Mouse (Mus musculus): ENCODE results near the gene Syk. TPM values are rescaled to one million over a fixed set of nuclear protein-coding genes. Genes with fewer than 3 reads are reported as not detected.

The Syk gene
- polyA plus RNA-seq, 1 experiment = 4.1 TPM

- DNase-seq (ENCODE audit: low spot score) = no peak
These were observed 17.2 kb downstream of the Syk start for GRCm38 (mm10) chr13:52600015-52600643.

DNA sequence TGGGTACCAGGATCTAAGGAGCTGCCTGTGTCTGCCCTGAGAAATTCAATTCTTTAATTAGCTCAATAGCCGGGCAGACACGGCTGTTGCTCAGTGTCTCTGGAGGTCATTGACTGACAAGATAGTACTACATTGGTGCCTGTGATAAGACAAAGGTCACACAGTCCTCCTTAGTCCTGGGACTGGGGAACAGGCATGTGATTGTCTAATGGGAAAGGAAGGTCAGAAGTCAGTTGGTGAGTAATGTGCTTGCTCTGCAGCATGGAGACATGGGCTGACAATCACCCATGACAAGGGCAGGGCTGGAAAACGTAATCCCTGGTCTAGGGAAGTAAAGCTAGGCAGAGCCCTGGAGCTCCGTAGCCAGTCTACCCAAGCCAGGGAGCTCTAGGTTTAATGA is 19.8 kb downstream of the Syk start:
- DNase-seq (ENCODE audit: low spot score) = no peak

- no peak for DNase-seq (ENCODE audit: low spot score)
These were observed 20.9 kb downstream of the Syk start for GRCm38 (mm10) chr13:52603704-52604349.

- DNase-seq (ENCODE audit: low spot score) = no peak
These were observed 22.0 kb downstream of the Syk start for GRCm38 (mm10) chr13:52605006-52605405.

DNA sequence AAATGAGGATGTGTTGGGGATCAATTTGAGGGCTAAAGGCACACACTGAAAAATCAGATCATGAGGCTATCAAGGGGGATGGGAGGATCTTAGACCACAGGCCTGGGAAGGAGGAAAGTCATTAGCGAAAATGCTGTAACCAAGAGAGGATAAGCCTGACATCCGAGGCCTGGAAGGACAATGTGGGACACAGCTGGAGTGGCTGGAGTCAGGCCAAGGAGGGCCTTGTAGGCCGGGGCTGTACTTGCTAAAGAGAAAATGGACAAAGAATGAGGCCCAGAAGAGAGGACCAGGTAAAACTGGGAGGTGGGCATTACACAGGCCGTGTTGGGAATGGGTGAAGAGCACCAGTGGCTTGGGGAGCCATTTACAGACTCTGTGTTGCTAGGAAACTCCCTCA is 22.9 kb downstream of the Syk start:
- no peak for DNase-seq (ENCODE audit: low spot score)

DNA sequence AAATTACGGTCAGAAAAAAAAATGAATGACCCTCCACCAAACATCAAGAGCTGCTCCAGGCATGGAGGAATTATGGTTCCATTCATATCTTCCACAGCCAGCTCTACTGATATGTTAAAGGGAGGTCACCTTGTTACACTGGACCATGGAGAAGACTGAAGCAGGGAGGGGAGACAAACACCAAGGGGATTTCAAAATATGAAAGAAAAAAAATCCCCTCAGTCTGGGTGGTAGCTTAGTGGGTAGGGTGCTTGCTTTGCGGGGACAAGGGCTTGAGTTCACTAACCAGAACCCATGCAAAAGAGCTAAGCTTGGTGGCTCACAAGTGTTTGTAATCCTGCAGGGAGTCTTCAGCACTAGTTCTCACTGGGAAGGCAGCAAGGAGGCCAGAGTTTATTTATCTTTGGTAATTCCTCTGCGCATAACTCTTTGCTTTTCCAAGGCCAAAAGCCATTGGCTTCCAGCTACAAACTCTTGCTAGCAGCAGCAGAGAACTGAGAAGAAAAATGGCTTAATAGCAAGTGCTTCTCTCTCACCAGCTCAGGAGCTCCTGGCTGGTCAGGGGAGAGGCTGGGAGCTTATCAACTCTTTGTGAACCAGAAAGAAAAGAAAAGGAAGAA is 23.8 kb downstream of the Syk start:
- DNase-seq (ENCODE audit: low spot score) = no peak

GRCm38 (mm10) chr13:52607964-52608363 is 25.0 kb downstream of the Syk start:
- no peak for DNase-seq (ENCODE audit: low spot score)

- DNase-seq (ENCODE audit: low spot score) = no peak
These were observed 27.5 kb downstream of the Syk start for GRCm38 (mm10) chr13:52610463-52610862.

DNA sequence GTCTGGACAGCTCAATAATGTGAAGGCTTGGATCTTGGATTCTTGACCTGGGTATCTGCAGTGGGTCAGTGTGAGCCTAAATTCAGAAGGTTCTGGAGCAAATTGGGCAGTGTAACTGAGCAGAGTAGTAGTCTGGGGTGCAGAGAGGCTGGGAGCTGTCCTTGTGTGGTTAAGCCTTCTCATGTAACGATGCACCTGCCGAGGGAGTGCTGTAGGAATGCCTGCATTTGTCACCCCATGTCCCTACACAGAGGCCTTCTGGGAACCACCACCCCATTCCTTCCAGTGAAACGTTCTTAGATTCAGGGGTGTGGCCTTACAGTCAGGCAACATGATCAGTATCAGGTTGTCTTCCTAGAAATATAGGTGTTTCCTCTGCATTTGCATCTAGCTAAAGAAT is 30.3 kb downstream of the Syk start:
- DNase-seq (ENCODE audit: low spot score) = no peak

DNA sequence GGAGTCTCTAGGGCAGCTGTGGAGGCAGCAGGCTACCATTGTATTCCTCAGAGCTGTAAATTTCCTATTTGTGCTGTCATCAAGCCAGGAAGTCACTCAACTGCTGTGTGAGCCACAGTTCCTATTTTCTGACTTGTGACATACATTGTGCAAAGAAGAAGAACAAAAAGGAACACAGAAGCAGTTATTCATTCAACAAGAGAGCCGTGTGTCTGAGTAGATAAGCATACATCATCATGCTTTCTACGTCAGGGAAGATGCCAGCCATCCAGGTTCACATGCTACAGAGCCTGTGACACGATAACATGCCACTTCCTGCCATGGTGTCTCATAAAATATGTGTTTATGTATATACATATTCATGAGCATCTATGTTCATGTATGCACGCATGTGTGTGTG is 32.1 kb downstream of the Syk start:
- DNase-seq (ENCODE audit: low spot score) = no peak

DNA sequence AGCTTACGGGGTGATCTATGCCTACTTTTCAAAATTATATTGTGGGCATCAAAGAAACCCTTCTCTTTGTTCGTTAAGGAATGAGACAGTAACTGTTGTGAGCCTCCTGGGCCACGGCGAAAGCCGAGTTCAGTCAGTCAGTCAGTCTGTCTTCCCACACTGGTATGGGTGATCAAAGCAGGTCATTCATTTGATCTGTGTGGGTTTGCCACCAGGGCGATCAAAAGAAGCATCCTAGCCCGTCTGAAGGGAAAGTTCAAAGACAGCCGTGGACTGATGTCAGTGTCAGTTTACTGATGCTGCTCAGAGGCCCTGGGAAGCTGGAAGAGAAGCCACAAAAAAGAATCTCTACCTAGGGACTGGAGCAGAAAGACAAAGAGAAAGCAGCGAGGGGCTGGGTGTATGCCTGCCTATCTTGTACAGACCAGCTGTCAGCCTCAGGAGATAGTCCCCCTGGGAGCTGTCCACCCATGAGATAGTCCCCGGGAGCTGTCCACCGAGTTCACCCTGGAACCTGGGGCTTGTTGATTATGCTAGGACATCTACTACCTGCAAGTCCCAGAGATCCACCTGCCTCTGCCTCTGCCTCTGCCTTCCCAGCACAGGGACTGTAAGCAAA is 34.2 kb downstream of the Syk start:
- no peak for DNase-seq (ENCODE audit: low spot score)

DNA sequence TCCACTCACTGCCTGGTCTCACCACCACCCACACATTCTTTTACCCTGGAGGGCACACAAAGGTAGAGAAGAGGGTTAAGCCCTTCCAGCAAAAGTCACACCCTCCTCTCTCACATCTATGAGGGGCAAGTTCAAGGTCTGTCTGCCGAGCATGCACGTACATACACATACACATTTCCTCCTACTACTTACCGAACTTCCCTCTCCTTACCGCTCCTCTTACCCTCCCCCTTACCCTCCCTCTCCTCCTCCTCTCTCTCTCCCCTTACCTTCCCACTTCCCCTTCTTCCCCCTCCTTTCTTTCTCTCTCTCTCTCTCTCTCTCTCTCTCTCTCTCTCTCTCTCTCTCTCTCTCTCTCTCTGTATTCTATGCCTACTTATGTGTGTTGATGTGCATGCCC is 35.6 kb downstream of the Syk start:
- no peak for DNase-seq (ENCODE audit: low spot score)

DNA sequence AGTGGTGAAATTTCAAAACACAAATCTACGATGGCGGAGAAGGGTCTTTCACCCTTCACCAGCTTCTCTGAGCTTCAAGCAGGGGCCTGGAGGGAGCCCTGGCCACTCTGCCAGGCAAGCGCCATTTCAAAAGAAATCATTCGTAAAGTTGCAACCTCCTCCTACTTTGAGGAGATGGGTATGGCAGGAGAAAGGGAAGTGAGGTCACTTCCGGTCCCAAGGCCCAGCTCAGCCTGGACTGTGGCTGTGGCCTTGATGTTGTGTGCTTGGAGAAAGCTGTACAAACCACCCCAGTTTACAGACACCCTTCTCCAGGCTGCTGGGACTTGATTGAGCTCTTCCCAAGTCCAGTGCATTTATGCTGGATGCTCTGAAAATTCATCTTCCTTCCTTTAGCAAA is 36.5 kb downstream of the Syk start:
- DNase-seq (ENCODE audit: low spot score) = no peak

DNA sequence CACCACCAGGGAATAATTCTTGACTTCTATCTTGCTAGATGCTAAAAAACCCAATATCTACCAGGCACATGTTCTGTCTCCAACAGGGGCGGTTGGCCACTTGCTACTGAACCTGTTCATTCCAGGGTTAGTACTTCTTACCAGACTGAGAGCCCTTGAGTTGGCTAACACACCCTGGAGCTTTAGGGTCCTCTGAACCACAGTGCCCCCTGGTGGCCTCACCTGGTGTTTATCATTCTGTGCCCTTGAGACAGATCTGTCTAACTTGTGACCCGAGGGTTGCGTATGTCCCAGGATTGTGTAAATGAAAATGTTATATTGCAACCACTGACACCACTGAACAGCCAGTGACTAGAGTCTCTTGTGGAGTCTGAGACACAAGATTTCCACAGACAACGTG is 41.1 kb downstream of the Syk start:
- no peak for DNase-seq (ENCODE audit: low spot score)

DNA sequence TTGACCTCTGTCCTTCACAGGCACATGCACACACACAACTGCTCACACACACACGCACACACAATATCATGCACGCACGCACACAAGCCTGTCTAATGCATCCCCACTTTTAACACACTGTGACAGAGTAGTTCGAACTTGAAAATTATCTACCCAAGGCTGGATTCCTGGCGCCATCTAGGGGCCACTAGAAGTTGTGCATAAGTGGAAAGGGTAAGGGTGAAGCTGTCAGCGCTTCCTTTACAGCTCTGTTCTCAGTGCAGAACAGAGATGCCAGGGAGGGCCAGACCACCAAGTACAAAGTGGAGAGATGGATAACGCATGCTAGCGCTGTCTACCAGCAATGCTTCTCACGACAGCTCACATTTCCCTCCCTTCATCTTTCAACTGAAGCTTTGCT is 45.6 kb downstream of the Syk start:
- no peak for DNase-seq (ENCODE audit: low spot score)

DNA sequence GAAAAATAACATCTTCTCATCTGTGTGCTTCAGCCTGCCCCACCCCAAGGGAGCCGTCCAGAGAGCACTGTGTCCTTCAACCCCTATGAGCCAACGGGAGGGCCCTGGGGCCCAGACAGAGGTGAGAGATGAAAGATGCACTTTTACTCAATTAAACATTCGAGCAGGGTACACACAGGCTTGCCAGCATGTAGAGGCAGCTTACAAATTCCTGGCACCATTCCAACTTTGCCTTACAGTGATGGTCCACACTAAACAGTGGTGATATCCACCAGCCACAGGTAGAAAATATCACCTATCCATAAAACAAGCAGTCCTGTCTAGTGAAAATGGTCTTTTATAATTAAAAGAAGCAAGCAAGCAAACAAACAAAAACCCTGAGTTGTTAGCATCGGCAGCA is 48.7 kb downstream of the Syk start:
- DNase-seq (ENCODE audit: low spot score) = no peak

GRCm38 (mm10) chr13:52635484-52635883 is 52.5 kb downstream of the Syk start:
- DNase-seq (ENCODE audit: low spot score) = no peak

- DNase-seq (ENCODE audit: low spot score) = no peak
These were observed 53.3 kb downstream of the Syk start for GRCm38 (mm10) chr13:52636176-52636748.

DNA sequence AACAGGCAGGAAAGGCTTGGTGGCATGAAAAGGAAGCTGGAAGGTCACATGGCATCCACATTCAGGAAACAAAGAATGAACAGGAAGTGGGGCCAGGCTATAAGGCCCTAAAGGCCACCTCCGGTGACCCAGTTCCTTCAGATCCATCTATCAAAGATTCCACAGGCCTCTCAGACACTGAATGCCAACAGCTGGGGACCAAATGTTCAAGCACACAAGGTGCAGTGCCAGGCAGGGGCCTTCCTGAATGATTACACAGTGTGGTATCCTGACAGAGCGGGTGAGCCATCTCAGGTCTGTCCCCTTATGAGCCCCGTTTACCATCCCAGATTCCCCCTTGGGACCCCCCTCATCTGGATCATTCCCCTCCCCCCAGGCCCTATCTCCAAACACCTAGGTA is 63.6 kb downstream of the Syk start:
- DNase-seq (ENCODE audit: low spot score) = no peak

DNA sequence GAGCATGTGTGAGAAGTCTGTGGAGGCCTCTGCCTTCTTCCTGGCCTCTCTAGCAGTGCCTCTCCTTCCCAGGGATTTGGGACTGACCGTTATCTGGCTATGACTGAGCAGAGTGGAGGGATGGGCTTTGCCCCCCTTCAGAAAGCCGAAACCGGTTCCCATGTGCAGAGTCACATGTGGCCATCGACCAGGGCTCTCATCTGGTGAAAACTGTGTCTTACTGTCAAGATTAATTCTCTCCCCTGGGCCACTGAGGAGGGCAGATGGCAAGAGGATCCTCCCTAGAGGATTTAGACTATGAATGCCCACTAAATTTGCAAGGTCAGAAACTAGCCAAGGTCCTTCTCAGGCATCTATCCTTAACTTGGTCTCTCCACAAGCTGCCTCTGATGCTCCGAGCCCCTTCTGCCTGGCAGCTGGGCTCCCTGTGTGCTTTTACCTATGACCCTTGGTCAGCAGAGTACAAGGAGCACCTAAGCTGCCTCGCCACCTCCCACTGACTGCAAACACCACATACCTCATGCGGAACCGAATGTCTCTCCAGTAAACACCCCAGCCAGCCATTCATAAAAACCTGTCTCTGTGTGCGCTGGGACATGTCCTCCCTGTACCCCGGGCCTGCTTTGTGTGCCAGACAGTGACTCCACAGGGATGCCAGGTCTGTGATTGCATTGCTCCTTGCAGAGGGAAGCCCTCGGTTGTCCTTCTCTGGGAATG is 65.2 kb downstream of the Syk start:
- DNase-seq (ENCODE audit: low spot score) = no peak

GRCm38 (mm10) chr13:52649791-52650418 is 66.9 kb downstream of the Syk start:
- DNase-seq (ENCODE audit: low spot score) = no peak

Measured in urinary bladder, adult 2 months (tissue).